Mouse (Mus musculus) olfactory bulb, adult 2 months (tissue): ENCODE measurements around the gene Mpz.

Experiments used
- CTCF ChIP-seq: fragments of 200-500 bp; IDR thresholded peaks from 2 replicates; pipeline ENCODE4 v1.5.1; 2012; ENCODE audit warnings: low read depth, mild to moderate bottlenecking, low read length, moderate library complexity; ENCODE audit not compliant: insufficient read depth
- POLR2A ChIP-seq: fragments of 200-500 bp; IDR thresholded peaks from 2 replicates; pipeline ENCODE4 v1.6.1; 2012; ENCODE audit warnings: mild to moderate bottlenecking, low read depth, low read length, moderate library complexity; ENCODE audit not compliant: insufficient read depth

- TF ChIP-seq POLR2A (no peak), CTCF (no peak)
These were observed 38.5 kb upstream of the Mpz start for GRCm38 (mm10) chr1:171111781-171112575.
